22 mouse cellular contexts compared by ENCODE assay signal in genomic region chr1:119125561-119125960, GRCm38 (mm10).
DNase-seq lines count a peak whose midpoint lies in the region; ATAC-seq and TF ChIP-seq lines count a peak whose summit lies in the region.
"Had no signal": no experiment of that assay in that cellular context is flagged by ENCODE, and none has a peak within 500 bp of the region (broad histone marks: within the 10 kb centered on the region; RNA-seq: fewer than 3 reads in every experiment).

No protein-coding gene starts in this region.

- DNase-seq in lung, postnatal 0 days (ENCODE audit: low spot score): peak; percentile 44
- DNase-seq in lung, postnatal 4 days: no peak
- DNase-seq in ES-CJ7 (ENCODE audit: low read depth, low spot score) (peak; percentile 46), adipocyte (ENCODE audit: low spot score) (peak; percentile 24)
- no peak for DNase-seq in T-cell, adult 2 months (ENCODE audit: low spot score)
- DNase-seq: cerebellum, adult 2 months; gastrocnemius, postnatal 10 days; kidney, adult 9 months; kidney, postnatal 25 days; lung, embryonic 14.5 days; thymus, postnatal 25 days had no signal

- TF ChIP-seq CTCF in lung, postnatal 0 days (IDR thresholded peaks at IDR 0.05): no peak

- H3K27me3 ChIP-seq in lung, postnatal 0 days (replicated peaks; ENCODE audit: insufficient read depth, low read length): no peaks in the 10 kb centered on the region
- no peaks in the 10 kb centered on the region for H3K27me3 ChIP-seq in hindbrain, embryonic 16.5 days (replicated peaks; ENCODE audit: control insufficient read depth, insufficient read depth, low read length)
- H3K27me3 ChIP-seq: CH12.LX; embryonic facial prominence, embryonic 15.5 days; heart, embryonic 15.5 days; intestine, embryonic 15.5 days; liver, embryonic 12.5 days; midbrain, embryonic 12.5 days; neural tube, embryonic 13.5 days; Patski had no signal

- H3K4me1 ChIP-seq in lung, postnatal 0 days (ENCODE audit: insufficient read depth, low read depth, low read length): no peaks in the 10 kb centered on the region
- no peaks in the 10 kb centered on the region for H3K4me1 ChIP-seq in hindbrain, embryonic 16.5 days (ENCODE audit: control insufficient read depth, insufficient read depth, low read depth, low read length)
- H3K4me1 ChIP-seq: embryonic facial prominence, embryonic 15.5 days; heart, embryonic 15.5 days; intestine, embryonic 15.5 days; liver, embryonic 12.5 days; midbrain, embryonic 12.5 days; neural tube, embryonic 13.5 days had no signal

- H3K27ac ChIP-seq in lung, postnatal 0 days (ENCODE audit: low read length): no peak overlapping the region
- H3K27ac ChIP-seq in hindbrain, embryonic 16.5 days (ENCODE audit: low read depth, low read length): no peak overlapping the region
- H3K27ac ChIP-seq: embryonic facial prominence, embryonic 15.5 days; heart, embryonic 15.5 days; hindbrain, embryonic 14.5 days; intestine, embryonic 15.5 days; liver, embryonic 12.5 days; midbrain, embryonic 12.5 days; neural tube, embryonic 13.5 days had no signal

- H3K4me3 ChIP-seq in lung, postnatal 0 days (ENCODE audit: low read depth, low read length): no peak overlapping the region
- H3K4me3 ChIP-seq in hindbrain, embryonic 16.5 days (ENCODE audit: low read length): no peak overlapping the region
- H3K4me3 ChIP-seq: embryonic facial prominence, embryonic 15.5 days; heart, embryonic 15.5 days; intestine, embryonic 15.5 days; liver, embryonic 12.5 days; midbrain, embryonic 12.5 days; neural tube, embryonic 13.5 days had no signal

- H3K4me2 ChIP-seq in lung, postnatal 0 days (replicated peaks; ENCODE audit: low read depth, low read length): no peak overlapping the region
- no peak overlapping the region for H3K4me2 ChIP-seq in hindbrain, embryonic 16.5 days (ENCODE audit: low read length)
- H3K4me2 ChIP-seq: embryonic facial prominence, embryonic 15.5 days; heart, embryonic 15.5 days; hindbrain, embryonic 14.5 days; intestine, embryonic 15.5 days; liver, embryonic 12.5 days; lung, embryonic 14.5 days; midbrain, embryonic 12.5 days; neural tube, embryonic 13.5 days had no signal

- 39% methylated on average over 6 of the region's 6 CpGs for WGBS in lung, postnatal 0 days
- WGBS in hindbrain, embryonic 16.5 days: 60% methylated on average over 6 of the region's 6 CpGs

- H3K36me3 ChIP-seq in lung, postnatal 0 days (ENCODE audit: insufficient read depth, low read length): no peaks in the 10 kb centered on the region
- no peaks in the 10 kb centered on the region for H3K36me3 ChIP-seq in hindbrain, embryonic 16.5 days (ENCODE audit: control insufficient read depth, insufficient read depth, low read length)
- H3K36me3 ChIP-seq: embryonic facial prominence, embryonic 15.5 days; heart, embryonic 15.5 days; intestine, embryonic 15.5 days; liver, embryonic 12.5 days; midbrain, embryonic 12.5 days; neural tube, embryonic 13.5 days had no signal

- H3K9me3 ChIP-seq in lung, postnatal 0 days (ENCODE audit: low read length): no peaks in the 10 kb centered on the region
- H3K9me3 ChIP-seq in hindbrain, embryonic 16.5 days (ENCODE audit: control insufficient read depth, low read length): no peaks in the 10 kb centered on the region
- H3K9me3 ChIP-seq: embryonic facial prominence, embryonic 15.5 days; heart, embryonic 15.5 days; intestine, embryonic 15.5 days; liver, embryonic 12.5 days; midbrain, embryonic 12.5 days; neural tube, embryonic 13.5 days had no signal

- ATAC-seq in lung, postnatal 0 days: peak; percentile 47; the same call in 1 of the 2 replicates
- no peak for ATAC-seq in granulocyte monocyte progenitor cell, adult 5-6 weeks (replicated peaks; ENCODE audit: poor library complexity, severe bottlenecking)
- ATAC-seq in hindbrain, embryonic 16.5 days: no peak
- ATAC-seq: intestine, embryonic 15.5 days; liver, embryonic 12.5 days; Patski had no signal

- 0 out of 2 replicates have a peak, but pooled peaks have one; percentile 24 for TF ChIP-seq EP300 in lung, postnatal 0 days (IDR thresholded peaks at IDR 0.05)

- H3K9ac ChIP-seq in lung, postnatal 0 days (replicated peaks; ENCODE audit: low read depth): no peak overlapping the region
- no peak overlapping the region for H3K9ac ChIP-seq in hindbrain, embryonic 16.5 days (ENCODE audit: low read depth, low read length)
- H3K9ac ChIP-seq: embryonic facial prominence, embryonic 15.5 days; heart, embryonic 15.5 days; hindbrain, embryonic 14.5 days; intestine, embryonic 15.5 days; liver, embryonic 12.5 days; lung, embryonic 14.5 days; midbrain, embryonic 12.5 days; neural tube, embryonic 13.5 days had no signal

Comparison
In these comparisons a context has a peak if more than half of its experiments do, and no peak if none do; other contexts are left out.
1. DNase-seq: peak in lung, postnatal 0 days (single experiment), ES-CJ7 (single experiment) and adipocyte (single experiment); none in lung, postnatal 4 days (0 of 2) and T-cell, adult 2 months (single experiment).